Mouse (Mus musculus): ENCODE results near the gene Rbfox3. TPM values are rescaled to one million over a fixed set of nuclear protein-coding genes. Genes with fewer than 3 reads are reported as not detected.

Rbfox3 gene
- polyA plus RNA-seq, 1 experiment, result not detected

DNA sequence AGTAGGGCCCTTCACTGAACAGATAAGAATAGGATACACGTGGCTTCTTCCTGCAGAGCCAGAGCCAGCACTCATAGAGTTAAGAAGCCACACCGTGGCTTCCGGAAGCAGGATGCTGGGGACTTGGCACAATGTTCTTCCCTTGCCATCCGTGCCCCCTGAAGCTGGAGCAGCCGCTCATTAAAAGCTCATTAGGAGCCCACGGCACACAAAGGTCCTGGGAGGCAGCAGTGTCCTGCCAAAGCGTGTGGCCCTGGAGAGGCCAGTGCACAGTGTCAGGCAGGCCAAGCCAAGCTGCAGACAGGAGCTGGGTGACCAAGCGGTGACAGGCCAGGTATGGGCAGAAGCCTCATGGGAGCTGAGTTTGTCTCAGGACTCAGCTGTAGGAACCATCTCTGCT, 334.8 kb downstream of the Rbfox3 start:
- no peak for TF ChIP-seq GATA1 (IDR thresholded peaks at IDR 0.05; ENCODE audit: low read length)

DNA sequence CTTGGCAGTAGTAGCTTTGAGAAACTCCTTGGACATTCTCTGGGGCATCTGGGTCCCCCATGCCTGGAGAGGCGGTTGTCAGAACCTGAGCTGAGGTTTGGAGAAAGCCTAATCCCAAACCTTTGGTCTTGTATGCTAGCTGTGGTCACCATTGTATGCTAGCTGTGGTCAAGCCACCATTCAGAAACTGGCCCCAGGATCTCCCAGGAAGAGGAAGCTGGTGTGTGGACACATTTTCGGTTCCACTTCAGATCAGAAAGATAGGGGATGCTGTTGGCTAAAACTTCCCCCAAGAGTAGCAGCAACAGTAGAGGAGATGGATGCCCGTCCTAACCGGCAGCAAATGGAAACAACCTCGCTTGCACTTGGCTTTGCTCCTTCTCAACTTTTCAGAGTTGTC, 337.0 kb downstream of the Rbfox3 start:
- TF ChIP-seq GATA1 (IDR thresholded peaks at IDR 0.05; ENCODE audit: low read length), result no peak

DNA sequence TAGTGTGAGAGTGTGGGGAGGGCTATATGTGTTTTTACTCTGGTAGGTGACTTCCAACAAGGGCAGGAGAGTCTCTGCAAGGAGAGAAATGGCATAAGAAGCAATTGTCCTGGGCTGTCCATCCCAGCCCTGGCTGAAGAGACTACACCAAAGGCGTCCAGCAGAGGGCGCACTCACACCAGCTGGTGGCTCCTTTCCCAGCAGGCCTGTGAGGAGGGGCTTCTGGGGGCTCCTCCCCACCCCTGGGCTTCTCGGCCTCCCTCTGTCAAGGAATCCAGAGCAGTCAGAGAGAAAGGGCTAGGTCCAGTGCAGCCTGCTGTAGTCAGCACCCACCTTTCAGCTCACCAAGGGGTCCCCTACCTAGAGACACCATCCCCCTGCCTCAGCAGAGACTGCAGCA, 337.8 kb downstream of the Rbfox3 start:
- TF ChIP-seq GATA1 (IDR thresholded peaks at IDR 0.05; ENCODE audit: low read length), result no peak

DNA sequence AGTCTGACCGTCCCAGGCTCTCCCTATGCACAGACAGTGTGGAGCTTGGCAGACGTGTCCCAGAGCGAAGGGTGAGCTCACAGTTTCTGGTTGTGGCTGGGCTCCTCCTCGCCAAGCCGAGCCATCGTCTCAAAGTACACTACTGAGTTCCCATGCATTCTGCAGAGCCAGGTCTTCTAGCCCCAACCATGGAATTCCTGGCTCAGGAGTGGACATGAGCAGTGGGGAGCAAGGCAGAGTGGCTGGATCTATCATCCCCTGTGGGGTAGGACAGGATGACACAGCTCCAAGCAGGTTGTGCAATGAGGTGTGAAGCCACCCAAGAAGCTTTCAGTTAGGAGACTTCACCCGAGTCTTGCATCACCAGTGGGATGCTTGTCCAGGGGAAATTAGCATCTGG, 338.4 kb downstream of the Rbfox3 start:
- no peak for TF ChIP-seq GATA1 (IDR thresholded peaks at IDR 0.05; ENCODE audit: low read length)

DNA sequence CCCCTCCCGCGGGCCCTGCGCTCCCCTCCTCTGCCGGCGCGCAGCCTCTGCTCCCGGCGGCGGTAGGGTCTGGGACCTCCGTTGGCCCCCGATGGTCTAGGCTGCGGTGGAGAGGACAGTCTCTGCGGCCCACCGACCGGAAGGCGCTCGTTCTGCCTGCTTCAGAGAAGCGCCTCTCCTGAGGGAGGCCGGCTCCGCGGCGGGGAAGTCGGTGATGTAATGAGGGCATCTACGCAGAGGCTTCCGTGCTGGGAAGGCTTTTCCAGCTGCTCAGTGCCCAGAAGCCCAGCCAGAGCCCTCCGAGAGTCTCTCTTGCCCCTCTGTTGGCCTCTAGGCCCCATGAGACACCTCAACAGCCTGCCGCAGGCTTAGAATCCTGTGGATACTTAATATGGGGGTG, 341.2 kb downstream of the Rbfox3 start:
- no peak for TF ChIP-seq GATA1 (IDR thresholded peaks at IDR 0.05; ENCODE audit: low read length)

DNA sequence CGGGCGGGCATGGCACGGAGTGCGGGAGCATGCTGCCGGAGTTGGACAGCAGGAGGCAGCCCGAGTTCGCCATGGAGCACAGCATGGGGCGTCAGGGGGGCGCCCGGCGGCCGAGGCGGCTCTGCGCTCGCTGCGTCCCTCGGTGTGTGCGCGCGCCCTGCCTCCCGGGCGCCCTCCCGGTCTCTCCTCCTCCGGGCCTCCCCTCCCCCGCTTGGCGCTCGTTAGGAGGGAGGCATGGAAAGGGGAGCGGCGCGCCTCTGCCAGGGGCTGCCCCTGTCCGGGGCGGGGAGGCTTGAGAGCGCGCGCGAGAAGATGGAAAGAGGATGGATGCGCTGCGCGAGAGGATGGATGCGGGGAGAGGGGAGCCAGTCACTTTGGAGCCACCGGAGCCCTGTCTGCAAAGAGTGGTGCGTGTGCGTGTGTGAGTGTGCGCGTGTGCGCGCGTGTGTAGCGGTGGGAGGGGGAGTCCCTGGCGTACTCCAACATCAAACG, 341.8 kb downstream of the Rbfox3 start:
- no peak for TF ChIP-seq GATA1 (IDR thresholded peaks at IDR 0.05; ENCODE audit: low read length)

DNA sequence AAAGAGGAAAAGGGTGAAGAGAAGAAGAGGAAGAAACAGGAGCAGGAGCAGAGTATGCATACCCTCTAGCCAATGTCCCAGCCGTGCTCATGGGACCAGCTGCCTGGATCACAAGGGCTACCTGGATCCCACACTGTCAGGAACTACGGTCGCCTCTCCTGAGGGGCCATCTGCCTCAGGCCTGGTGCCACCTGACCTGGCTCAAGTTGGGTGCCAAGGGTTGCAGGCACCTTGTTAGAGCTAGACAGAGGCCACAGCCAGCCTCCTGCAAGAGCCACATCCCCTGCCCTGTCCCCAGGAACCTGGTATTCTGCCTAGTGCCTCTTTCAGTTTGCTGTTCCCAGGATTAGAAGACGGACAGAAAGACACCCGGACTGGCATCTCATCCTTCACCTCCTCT, 347.5 kb downstream of the Rbfox3 start:
- no peak for TF ChIP-seq GATA1 (IDR thresholded peaks at IDR 0.05; ENCODE audit: low read length)

DNA sequence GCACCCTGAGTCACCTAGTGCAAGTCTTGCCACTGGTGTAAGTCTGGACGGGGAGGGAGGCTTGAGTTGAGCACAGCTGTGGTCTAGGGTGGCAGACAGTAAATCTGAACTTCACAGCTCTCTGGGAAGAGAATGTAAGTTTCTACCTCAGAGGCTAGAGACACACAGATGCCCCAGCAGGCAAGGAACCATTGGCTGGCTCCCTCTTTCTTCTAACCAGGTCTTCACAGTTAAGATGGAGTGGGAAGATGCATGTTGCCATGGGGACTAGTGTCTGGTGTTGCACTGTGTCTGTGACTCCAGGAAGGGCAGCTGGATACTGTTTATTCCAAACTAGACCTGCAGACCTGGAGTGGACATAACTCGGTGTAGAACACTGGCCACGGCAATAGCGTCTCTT, 348.6 kb downstream of the Rbfox3 start:
- TF ChIP-seq GATA1 (IDR thresholded peaks at IDR 0.05; ENCODE audit: low read length), result no peak

DNA sequence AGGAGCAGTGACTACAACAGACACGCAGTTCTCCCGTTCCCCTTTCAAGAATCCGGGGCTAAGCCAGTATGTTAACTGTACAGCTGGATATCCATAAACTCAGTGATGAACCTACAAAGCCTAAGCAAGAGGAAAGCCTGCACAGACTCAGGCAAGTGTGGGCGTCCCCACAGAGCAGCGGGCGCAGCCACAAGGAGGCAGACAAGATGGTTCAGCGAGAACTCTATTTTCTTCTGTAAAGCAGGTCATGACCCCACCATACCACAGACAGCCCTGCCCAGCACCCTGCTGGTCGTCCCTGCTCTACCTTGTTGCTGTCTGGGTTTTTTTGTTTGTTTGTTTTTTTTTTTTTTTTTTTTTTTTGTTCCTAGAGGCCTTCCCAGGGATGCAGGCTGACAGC, 353.2 kb downstream of the Rbfox3 start:
- TF ChIP-seq GATA1 (IDR thresholded peaks at IDR 0.05; ENCODE audit: low read length), result no peak

DNA sequence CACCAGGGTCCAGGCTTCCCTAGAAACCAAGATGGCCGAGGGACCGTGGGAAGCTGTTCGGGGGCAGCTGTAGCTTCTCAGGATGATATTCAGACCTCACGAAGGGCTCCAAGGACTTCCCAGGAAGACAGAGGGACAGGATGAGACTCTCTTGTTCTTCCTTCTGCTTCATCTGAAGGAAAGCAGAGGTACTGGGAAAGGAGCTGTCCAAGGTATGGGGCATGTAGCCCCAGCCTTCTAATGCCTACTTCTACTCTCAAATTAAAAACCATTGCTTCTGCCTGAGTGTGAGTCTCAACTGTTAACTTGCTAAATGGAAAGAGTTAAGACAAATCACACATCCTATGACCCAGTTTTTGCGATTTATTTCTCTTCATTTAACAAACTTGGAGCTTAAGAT, 355.8 kb downstream of the Rbfox3 start:
- TF ChIP-seq GATA1 (IDR thresholded peaks at IDR 0.05; ENCODE audit: low read length), result no peak

DNA sequence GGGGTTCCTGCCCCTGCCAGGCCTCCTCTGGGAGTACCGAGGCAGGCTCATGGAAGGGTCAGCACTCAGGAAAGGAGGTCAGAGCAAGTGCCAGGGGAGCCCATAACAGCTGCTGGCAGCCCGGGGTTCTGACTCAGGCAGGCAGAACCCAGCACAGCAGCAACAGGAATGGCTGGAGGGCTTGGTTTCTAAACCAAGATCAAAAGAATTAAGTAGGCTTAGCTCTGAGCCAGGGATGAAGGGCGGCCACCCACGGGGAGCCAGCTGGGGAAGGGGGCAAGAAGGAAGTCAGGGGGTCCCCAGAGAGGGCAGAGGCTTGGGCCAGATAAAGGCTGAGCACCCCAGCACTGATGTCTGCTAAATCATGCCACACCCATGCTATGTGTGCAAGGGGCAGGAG, 356.9 kb downstream of the Rbfox3 start:
- no peak for TF ChIP-seq GATA1 (IDR thresholded peaks at IDR 0.05; ENCODE audit: low read length)

DNA sequence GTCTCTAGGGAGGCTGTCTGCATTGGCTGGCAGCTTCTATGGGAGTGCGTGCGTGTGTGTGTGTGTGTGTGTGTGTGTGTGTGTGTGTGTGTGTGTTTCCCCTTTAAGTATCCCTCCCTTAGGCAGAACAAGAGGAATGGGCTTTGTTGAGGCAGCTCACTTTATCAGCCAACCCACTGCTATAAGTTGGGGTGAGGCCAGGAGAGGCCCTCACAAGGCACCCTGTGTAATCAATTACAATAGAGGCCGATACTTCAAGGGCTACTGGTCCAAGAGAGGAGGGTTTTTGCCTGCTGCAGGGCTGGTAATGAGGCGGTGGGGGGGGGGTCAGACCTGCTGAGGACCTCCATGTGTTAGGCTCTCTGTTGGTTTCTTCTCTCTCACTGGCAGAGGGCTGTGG, 357.5 kb downstream of the Rbfox3 start:
- no peak for TF ChIP-seq GATA1 (IDR thresholded peaks at IDR 0.05; ENCODE audit: low read length)

DNA sequence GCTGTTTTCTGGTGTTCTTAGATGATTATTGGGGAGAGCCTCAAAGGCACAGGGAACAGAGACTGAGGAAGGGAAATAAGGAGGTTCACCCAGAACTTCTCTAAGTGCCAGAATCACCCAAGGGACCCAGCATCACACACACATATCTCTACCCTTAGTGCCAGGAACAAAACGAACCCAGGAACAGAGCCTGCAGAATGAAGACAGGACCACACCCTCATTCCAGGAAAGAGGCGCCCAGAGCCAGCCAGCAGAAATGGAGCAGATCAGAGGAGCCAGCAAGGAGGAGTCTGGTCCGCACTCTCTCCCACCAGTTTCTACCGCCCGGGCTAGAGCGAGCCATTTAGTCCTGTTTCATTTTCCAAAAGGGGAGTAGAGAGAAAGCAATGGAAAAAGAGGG, 358.4 kb downstream of the Rbfox3 start:
- TF ChIP-seq GATA1 (IDR thresholded peaks at IDR 0.05; ENCODE audit: low read length), result no peak

DNA sequence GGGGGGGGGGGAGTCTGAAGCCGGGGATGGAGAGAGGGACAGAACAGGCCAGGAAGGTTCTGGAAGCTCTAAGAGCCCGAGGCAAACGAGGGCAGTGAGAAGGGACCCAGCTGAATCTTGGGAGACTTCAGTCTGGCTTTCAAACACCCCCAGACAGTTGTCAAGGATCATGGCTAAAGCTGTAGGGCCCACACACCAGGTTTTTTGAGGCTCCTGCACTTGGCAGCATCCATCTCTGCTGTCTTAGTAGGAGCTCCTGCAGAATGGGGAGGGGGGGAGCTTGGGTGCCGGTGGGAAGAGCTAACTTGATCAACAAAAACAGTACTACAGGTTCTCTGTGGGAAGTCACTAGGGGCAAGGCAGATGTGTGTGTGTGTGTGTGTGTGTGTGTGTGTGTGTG, 358.9 kb downstream of the Rbfox3 start:
- no peak for TF ChIP-seq GATA1 (IDR thresholded peaks at IDR 0.05; ENCODE audit: low read length)

DNA sequence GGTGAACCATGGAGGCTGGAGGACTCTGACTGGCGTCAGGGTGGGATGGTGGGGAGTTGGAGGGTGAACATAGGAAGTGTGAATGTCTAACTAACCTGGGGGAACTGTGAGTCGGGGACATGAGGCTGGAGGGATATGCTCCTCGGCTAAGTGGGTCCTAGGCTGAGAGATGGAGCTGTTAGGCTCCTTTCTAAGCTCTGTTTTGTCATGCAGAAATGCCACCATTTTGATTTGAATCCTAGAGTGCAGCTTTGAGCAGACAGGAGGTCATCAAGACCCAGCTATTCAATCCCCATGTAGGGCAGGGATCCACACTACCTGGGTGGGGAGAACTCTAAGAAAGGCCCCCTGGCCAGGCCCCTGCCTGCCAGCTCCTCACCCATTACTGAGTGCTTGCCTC, 359.7 kb downstream of the Rbfox3 start:
- no peak for TF ChIP-seq GATA1 (IDR thresholded peaks at IDR 0.05; ENCODE audit: low read length)

DNA sequence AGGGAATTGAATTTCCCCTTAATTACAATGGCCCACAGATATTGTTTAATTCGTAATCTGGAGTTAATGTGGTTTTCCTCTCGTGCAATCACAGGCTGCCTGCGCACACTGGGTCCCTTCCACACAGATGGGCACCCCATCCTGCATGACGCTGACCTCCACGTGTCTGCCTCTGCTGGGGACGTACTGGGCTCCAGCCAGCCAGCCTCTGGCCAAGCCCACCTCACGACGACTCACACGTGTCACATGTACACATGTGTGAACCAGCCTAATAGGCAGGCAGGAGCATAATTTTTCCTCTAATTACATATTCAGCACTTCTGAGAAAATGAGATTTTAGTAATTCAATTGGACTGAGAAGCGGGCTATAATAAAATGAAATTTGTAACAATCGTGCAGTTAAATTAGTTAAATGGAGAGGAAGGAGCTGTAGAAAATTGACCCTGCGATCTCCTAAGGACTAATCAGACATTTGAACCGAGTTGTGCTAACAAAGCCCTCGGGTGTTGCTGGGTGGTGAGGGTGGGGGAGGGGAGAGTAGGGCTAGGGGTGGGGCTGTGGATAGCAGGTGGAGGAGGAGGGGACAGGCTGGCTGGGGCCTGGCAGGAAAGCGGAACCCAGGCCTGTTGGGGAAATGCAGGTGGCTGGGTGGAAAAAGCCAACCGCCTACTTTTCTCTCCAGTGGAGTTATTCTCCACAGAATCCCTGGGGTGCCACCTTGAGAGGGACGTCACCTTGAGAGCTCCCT, 360.4 kb downstream of the Rbfox3 start:
- TF ChIP-seq GATA1 (IDR thresholded peaks at IDR 0.05; ENCODE audit: low read length), result no peak

DNA sequence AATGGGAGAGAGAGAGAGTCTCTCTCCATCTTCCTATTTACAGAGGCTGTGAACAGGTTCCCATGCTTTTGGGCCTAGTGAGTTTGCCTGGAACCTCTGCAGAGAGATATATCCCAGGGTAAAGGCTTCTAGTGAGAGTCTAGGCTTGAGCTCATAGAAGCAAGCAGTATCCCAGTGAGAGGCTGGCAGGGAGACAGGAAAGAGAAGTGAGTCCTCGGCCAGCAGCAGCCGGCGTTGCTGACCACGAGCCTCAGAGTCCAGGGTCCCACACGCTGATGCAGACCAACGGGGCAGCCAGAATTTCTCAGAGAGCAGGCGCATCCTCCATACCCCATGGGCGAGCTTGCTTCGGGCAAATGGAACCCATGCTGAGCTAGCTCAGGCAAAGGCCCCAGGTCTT, 363.2 kb downstream of the Rbfox3 start:
- no peak for TF ChIP-seq GATA1 (IDR thresholded peaks at IDR 0.05; ENCODE audit: low read length)

DNA sequence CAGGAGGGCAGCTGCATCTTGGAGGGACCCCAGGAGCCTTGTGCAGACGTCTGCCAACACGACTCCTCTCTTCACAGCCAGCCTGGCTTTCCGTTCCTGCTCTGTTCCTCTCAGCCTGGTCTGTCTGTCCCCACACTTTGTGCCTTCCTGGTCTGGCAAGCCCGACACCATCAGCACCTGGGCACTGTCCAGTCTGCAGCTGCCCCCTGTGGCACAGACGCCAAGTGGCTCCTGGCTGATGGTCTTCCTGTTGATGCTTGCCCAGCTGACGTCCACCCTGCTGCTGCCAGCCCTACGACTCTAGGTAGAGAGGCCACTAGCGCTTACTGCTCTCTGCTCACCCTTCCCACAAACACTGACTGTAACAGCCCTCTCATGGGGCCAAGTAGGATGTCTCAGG, 365.1 kb downstream of the Rbfox3 start:
- TF ChIP-seq GATA1 (IDR thresholded peaks at IDR 0.05; ENCODE audit: low read length), result no peak

All from G1E-ER4 (cell line).